Mouse (Mus musculus): ENCODE data around the gene Siva1. TPM values are rescaled to one million over a fixed set of nuclear protein-coding genes. Genes with fewer than 3 reads are reported as not detected.

Gene Siva1
- polyA plus RNA-seq, 1 experiment from 2014 or later = 222 TPM

GRCm38 (mm10) chr12:112617898-112618380 lies 26.5 kb upstream of the Siva1 start:
- no peak overlapping the region for H3K27ac ChIP-seq (replicated peaks; ENCODE audit: low read depth, low read length)
- H3K4me1 ChIP-seq (ENCODE audit: control insufficient read depth, insufficient read depth, low read length) = no peaks in the 10 kb centered on the region
- WGBS = 19% methylated on average over 8 of the region's 8 CpGs

GRCm38 (mm10) chr12:112618981-112619685 lies 25.3 kb upstream of the Siva1 start:
- Histone ChIP-seq H3K4me2 (ENCODE audit: low read depth, low read length) (peak overlapping the region; percentile 99), H3K27ac (replicated peaks; ENCODE audit: low read depth, low read length) (no peak overlapping the region), H3K9ac (replicated peaks; ENCODE audit: low read length) (peak overlapping the region; percentile 66), H3K4me3 (ENCODE audit: low read depth, low read length) (peak overlapping the region; percentile 53), H3K4me1 (ENCODE audit: control insufficient read depth, insufficient read depth, low read length) (no peaks in the 10 kb centered on the region; the same call in 1 of the 2 replicates), H3K27me3 (ENCODE audit: control insufficient read depth, insufficient read depth, low read length) (peaks cover 12% of the 10 kb centered on the region), H3K9me3 (replicated peaks; ENCODE audit: control insufficient read depth, low read length) (no peaks in the 10 kb centered on the region), H3K36me3 (replicated peaks; ENCODE audit: control insufficient read depth, insufficient read depth, low read depth, low read length) (no peaks in the 10 kb centered on the region)
- ATAC-seq (replicated peaks; ENCODE audit: insufficient number of reproducible peaks, low FRiP score, low TSS enrichment, low read depth) (no peak; the same call in 1 of the 2 replicates), DNase-seq (ENCODE audit: low spot score) (no peak)
- WGBS = 20% methylated on average over 13 of the region's 13 CpGs

More at GRCm38 (mm10) chr12:112617898-112618380, 26.5 kb upstream of the Siva1 start:
- H3K4me2 ChIP-seq (ENCODE audit: low read depth, low read length) = no peak overlapping the region
- H3K9ac ChIP-seq (replicated peaks; ENCODE audit: low read length) = no peak overlapping the region
- DNase-seq (ENCODE audit: low spot score) (peak; percentile 79), ATAC-seq (replicated peaks; ENCODE audit: insufficient number of reproducible peaks, low FRiP score, low TSS enrichment, low read depth) (peak; percentile 49)
- H3K36me3 ChIP-seq (replicated peaks; ENCODE audit: control insufficient read depth, insufficient read depth, low read depth, low read length) = no peaks in the 10 kb centered on the region
- H3K27me3 ChIP-seq (ENCODE audit: control insufficient read depth, insufficient read depth, low read length) = peaks cover 12% of the 10 kb centered on the region
- H3K4me3 ChIP-seq (ENCODE audit: low read depth, low read length) = no peak overlapping the region
- no peaks in the 10 kb centered on the region for H3K9me3 ChIP-seq (replicated peaks; ENCODE audit: control insufficient read depth, low read length)

- H3K9me3 ChIP-seq (replicated peaks; ENCODE audit: control insufficient read depth, low read length) = no peaks in the 10 kb centered on the region
- no peaks in the 10 kb centered on the region; the same call in 1 of the 2 replicates for H3K4me1 ChIP-seq (ENCODE audit: control insufficient read depth, insufficient read depth, low read length)
- DNase-seq (ENCODE audit: low spot score) = peak; percentile 66
- peak; percentile 11; the same call in 1 of the 2 replicates for ATAC-seq (replicated peaks; ENCODE audit: insufficient number of reproducible peaks, low FRiP score, low TSS enrichment, low read depth)
- H3K27me3 ChIP-seq (ENCODE audit: control insufficient read depth, insufficient read depth, low read length) = peaks cover 12% of the 10 kb centered on the region
- H3K9ac ChIP-seq (replicated peaks; ENCODE audit: low read length) = peak within 1 kb of the TSS; percentile 66
- WGBS = 1% methylated on average over 43 of the region's 56 CpGs
- no peak within 1 kb of the TSS for H3K27ac ChIP-seq (replicated peaks; ENCODE audit: low read depth, low read length)
- no peaks in the 10 kb centered on the region for H3K36me3 ChIP-seq (replicated peaks; ENCODE audit: control insufficient read depth, insufficient read depth, low read depth, low read length)
- H3K4me3 ChIP-seq (ENCODE audit: low read depth, low read length) = peak within 1 kb of the TSS; percentile 53
- peak within 1 kb of the TSS; percentile 99 for H3K4me2 ChIP-seq (ENCODE audit: low read depth, low read length)
These were observed 24.7 kb upstream of the Siva1 start, which contains the start of gene Adssl1 for GRCm38 (mm10) chr12:112619686-112620353. Adssl1 (plus strand) TSS chr12:112620045.

- H3K27ac ChIP-seq (replicated peaks; ENCODE audit: low read depth, low read length) = no peak overlapping the region
- H3K9ac ChIP-seq (replicated peaks; ENCODE audit: low read length) = peak overlapping the region; percentile 66
- H3K36me3 ChIP-seq (replicated peaks; ENCODE audit: control insufficient read depth, insufficient read depth, low read depth, low read length) = no peaks in the 10 kb centered on the region
- no peak for ATAC-seq (replicated peaks; ENCODE audit: insufficient number of reproducible peaks, low FRiP score, low TSS enrichment, low read depth)
- DNase-seq (ENCODE audit: low spot score) = no peak
- H3K4me2 ChIP-seq (ENCODE audit: low read depth, low read length) = peak overlapping the region; percentile 99
- no peaks in the 10 kb centered on the region; the same call in 1 of the 2 replicates for H3K4me1 ChIP-seq (ENCODE audit: control insufficient read depth, insufficient read depth, low read length)
- WGBS = 14% methylated on average over 16 of the region's 16 CpGs
- H3K4me3 ChIP-seq (ENCODE audit: low read depth, low read length) = peak overlapping the region; percentile 53
- peaks cover 12% of the 10 kb centered on the region for H3K27me3 ChIP-seq (ENCODE audit: control insufficient read depth, insufficient read depth, low read length)
- no peaks in the 10 kb centered on the region for H3K9me3 ChIP-seq (replicated peaks; ENCODE audit: control insufficient read depth, low read length)
These were observed 24.0 kb upstream of the Siva1 start for GRCm38 (mm10) chr12:112620354-112621061.

- H3K4me3 ChIP-seq (ENCODE audit: low read depth, low read length) = no peak overlapping the region
- H3K4me1 ChIP-seq (ENCODE audit: control insufficient read depth, insufficient read depth, low read length) = no peaks in the 10 kb centered on the region; the same call in 1 of the 2 replicates
- ATAC-seq (replicated peaks; ENCODE audit: insufficient number of reproducible peaks, low FRiP score, low TSS enrichment, low read depth) (no peak), DNase-seq (ENCODE audit: low spot score) (no peak)
- no peak overlapping the region for H3K27ac ChIP-seq (replicated peaks; ENCODE audit: low read depth, low read length)
- no peaks in the 10 kb centered on the region for H3K36me3 ChIP-seq (replicated peaks; ENCODE audit: control insufficient read depth, insufficient read depth, low read depth, low read length)
- H3K27me3 ChIP-seq (ENCODE audit: control insufficient read depth, insufficient read depth, low read length) = peaks cover 12% of the 10 kb centered on the region
- no peak overlapping the region for H3K4me2 ChIP-seq (ENCODE audit: low read depth, low read length)
- H3K9me3 ChIP-seq (replicated peaks; ENCODE audit: control insufficient read depth, low read length) = no peaks in the 10 kb centered on the region
- 81% methylated on average over 3 of the region's 3 CpGs for WGBS
- no peak overlapping the region for H3K9ac ChIP-seq (replicated peaks; ENCODE audit: low read length)
These were observed 22.6 kb upstream of the Siva1 start for GRCm38 (mm10) chr12:112621900-112622299.

- no peak; the same call in 1 of the 2 replicates for ATAC-seq (replicated peaks; ENCODE audit: insufficient number of reproducible peaks, low FRiP score, low TSS enrichment, low read depth)
- Histone ChIP-seq H3K36me3 (replicated peaks; ENCODE audit: control insufficient read depth, insufficient read depth, low read depth, low read length) (no peaks in the 10 kb centered on the region), H3K4me1 (ENCODE audit: control insufficient read depth, insufficient read depth, low read length) (no peaks in the 10 kb centered on the region; the same call in 1 of the 2 replicates), H3K9ac (replicated peaks; ENCODE audit: low read length) (no peak overlapping the region), H3K27me3 (ENCODE audit: control insufficient read depth, insufficient read depth, low read length) (peaks cover 12% of the 10 kb centered on the region), H3K27ac (replicated peaks; ENCODE audit: low read depth, low read length) (no peak overlapping the region), H3K4me3 (ENCODE audit: low read depth, low read length) (no peak overlapping the region), H3K9me3 (replicated peaks; ENCODE audit: control insufficient read depth, low read length) (no peaks in the 10 kb centered on the region), H3K4me2 (ENCODE audit: low read depth, low read length) (no peak overlapping the region)
- WGBS = 24% methylated on average over 2 of the region's 2 CpGs
- peak; percentile 64 for DNase-seq (ENCODE audit: low spot score)
These were observed 20.7 kb upstream of the Siva1 start for GRCm38 (mm10) chr12:112623742-112624141.

- no peak for DNase-seq (ENCODE audit: low spot score)
- no peak overlapping the region for H3K4me3 ChIP-seq (ENCODE audit: low read depth, low read length)
- no peaks in the 10 kb centered on the region for H3K9me3 ChIP-seq (replicated peaks; ENCODE audit: control insufficient read depth, low read length)
- no peak for ATAC-seq (replicated peaks; ENCODE audit: insufficient number of reproducible peaks, low FRiP score, low TSS enrichment, low read depth)
- no peak overlapping the region for H3K9ac ChIP-seq (replicated peaks; ENCODE audit: low read length)
- 90% methylated on average over 4 of the region's 4 CpGs for WGBS
- no peak overlapping the region for H3K4me2 ChIP-seq (ENCODE audit: low read depth, low read length)
- H3K4me1 ChIP-seq (ENCODE audit: control insufficient read depth, insufficient read depth, low read length) = peaks cover 3% of the 10 kb centered on the region
- no peaks in the 10 kb centered on the region for H3K36me3 ChIP-seq (replicated peaks; ENCODE audit: control insufficient read depth, insufficient read depth, low read depth, low read length)
- peaks cover 4% of the 10 kb centered on the region for H3K27me3 ChIP-seq (ENCODE audit: control insufficient read depth, insufficient read depth, low read length)
- no peak overlapping the region for H3K27ac ChIP-seq (replicated peaks; ENCODE audit: low read depth, low read length)
These were observed 18.8 kb upstream of the Siva1 start for GRCm38 (mm10) chr12:112625700-112626099.

All from embryonic facial prominence, embryonic 11.5 days (tissue).